Mouse (Mus musculus): ENCODE results near the gene Mrps17. TPM values are rescaled to one million over a fixed set of nuclear protein-coding genes. Genes with fewer than 3 reads are reported as not detected.

Gene Mrps17
- polyA plus RNA-seq, 1 experiment from 2014 or later = 143 TPM

DNA sequence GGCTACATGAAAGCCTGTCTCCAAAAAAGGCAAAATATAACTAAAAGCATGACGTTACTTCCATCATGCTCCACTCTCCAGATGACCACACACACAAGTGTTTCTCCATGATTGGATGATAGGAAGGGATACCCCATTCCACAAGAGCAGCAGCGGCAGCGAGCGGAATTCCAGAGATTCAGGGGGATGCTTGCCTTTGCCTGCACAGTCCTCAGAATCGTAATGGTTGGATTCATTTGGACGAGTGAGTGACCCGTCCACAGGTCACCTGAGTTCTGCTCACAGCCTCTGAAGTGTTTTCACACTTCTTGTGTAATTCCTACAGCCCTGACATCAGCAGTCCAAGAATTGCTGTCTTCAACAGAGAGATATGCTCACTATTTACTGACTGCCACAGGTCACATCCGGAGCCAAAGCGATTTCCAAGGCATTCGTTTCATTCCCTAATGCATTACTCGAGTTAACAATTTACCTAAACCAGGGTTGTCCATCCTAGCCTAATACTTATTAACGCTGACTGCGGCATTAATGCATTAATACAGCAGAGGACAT lies 44.7 kb downstream of the Mrps17 start:
- Histone ChIP-seq H3K4me1 (ENCODE audit: insufficient read depth, low read depth, low read length) (no peaks in the 10 kb centered on the region), H3K9me3 (ENCODE audit: low read length) (no peaks in the 10 kb centered on the region), H3K36me3 (ENCODE audit: insufficient read depth, low read length) (no peaks in the 10 kb centered on the region; the same call in 1 of the 2 replicates), H3K27ac (ENCODE audit: low read length) (no peak overlapping the region), H3K9ac (replicated peaks; ENCODE audit: low read depth) (no peak overlapping the region), H3K4me2 (replicated peaks; ENCODE audit: low read depth, low read length) (no peak overlapping the region), H3K27me3 (replicated peaks; ENCODE audit: insufficient read depth, low read length) (no peaks in the 10 kb centered on the region), H3K4me3 (ENCODE audit: low read depth, low read length) (no peak overlapping the region)
- 76% methylated on average over 13 of the region's 13 CpGs for WGBS
- DNase-seq (ENCODE audit: low spot score) = no peak
- TF ChIP-seq EP300 (IDR thresholded peaks at IDR 0.05) (no peak), CTCF (IDR thresholded peaks at IDR 0.05) (no peak)
- ATAC-seq = no peak

GRCm38 (mm10) chr5:129761865-129762540 lies 46.7 kb downstream of the Mrps17 start:
- Histone ChIP-seq H3K4me3 (ENCODE audit: low read depth, low read length) (no peak overlapping the region), H3K4me1 (ENCODE audit: insufficient read depth, low read depth, low read length) (no peaks in the 10 kb centered on the region), H3K4me2 (replicated peaks; ENCODE audit: low read depth, low read length) (no peak overlapping the region), H3K36me3 (ENCODE audit: insufficient read depth, low read length) (no peaks in the 10 kb centered on the region; the same call in 1 of the 2 replicates), H3K9me3 (ENCODE audit: low read length) (no peaks in the 10 kb centered on the region), H3K27ac (ENCODE audit: low read length) (no peak overlapping the region), H3K9ac (replicated peaks; ENCODE audit: low read depth) (no peak overlapping the region), H3K27me3 (replicated peaks; ENCODE audit: insufficient read depth, low read length) (no peaks in the 10 kb centered on the region)
- no peak for DNase-seq (ENCODE audit: low spot score)
- TF ChIP-seq EP300 (IDR thresholded peaks at IDR 0.05) = no peak
- TF ChIP-seq CTCF (IDR thresholded peaks at IDR 0.05) = no peak
- WGBS = 71% methylated on average over 18 of the region's 18 CpGs
- no peak for ATAC-seq

GRCm38 (mm10) chr5:129770443-129771355 lies 55.4 kb downstream of the Mrps17 start:
- no peaks in the 10 kb centered on the region; the same call in 1 of the 2 replicates for H3K36me3 ChIP-seq (ENCODE audit: insufficient read depth, low read length)
- H3K9ac ChIP-seq (replicated peaks; ENCODE audit: low read depth) = no peak overlapping the region
- WGBS = 75% methylated on average over 23 of the region's 23 CpGs
- no peaks in the 10 kb centered on the region for H3K9me3 ChIP-seq (ENCODE audit: low read length)
- H3K27me3 ChIP-seq (replicated peaks; ENCODE audit: insufficient read depth, low read length) = no peaks in the 10 kb centered on the region
- H3K4me2 ChIP-seq (replicated peaks; ENCODE audit: low read depth, low read length) = no peak overlapping the region
- TF ChIP-seq CTCF (IDR thresholded peaks at IDR 0.05) (no peak), EP300 (IDR thresholded peaks at IDR 0.05) (no peak)
- H3K4me1 ChIP-seq (ENCODE audit: insufficient read depth, low read depth, low read length) = no peaks in the 10 kb centered on the region
- DNase-seq (ENCODE audit: low spot score) (no peak), ATAC-seq (no peak)
- H3K27ac ChIP-seq (ENCODE audit: low read length) = no peak overlapping the region
- H3K4me3 ChIP-seq (ENCODE audit: low read depth, low read length) = no peak overlapping the region

Other genes starting within 250 kb of the Mrps17 start
- 27.7 and 28.1 TPM in 2 replicates for gene Sfswap, start 214.3 kb upstream of the Mrps17 start, polyA plus RNA-seq (2015; fragmentation: Nextera tagmentation; extraction: Ambion mirVana)
- 0.31 and 0.33 TPM in 2 replicates for gene Mmp17, start 131.3 kb upstream of the Mrps17 start, polyA plus RNA-seq (2015; fragmentation: Nextera tagmentation; extraction: Ambion mirVana)
- 1.7 and 1.8 TPM in 2 replicates for gene Zfp11, start 45.4 kb upstream of the Mrps17 start, polyA plus RNA-seq (2015; fragmentation: Nextera tagmentation; extraction: Ambion mirVana)
- not detected in 2 replicates for gene Sept14, start 7.0 kb upstream of the Mrps17 start, polyA plus RNA-seq (2015; fragmentation: Nextera tagmentation; extraction: Ambion mirVana)
- gene Nipsnap2, start 9.6 kb downstream of the Mrps17 start, polyA plus RNA-seq (2015; fragmentation: Nextera tagmentation; extraction: Ambion mirVana) = 99.8 and 102 TPM in 2 replicates
- gene Psph, start 72.0 kb downstream of the Mrps17 start, polyA plus RNA-seq (2015; fragmentation: Nextera tagmentation; extraction: Ambion mirVana) = 20.8 and 21.4 TPM in 2 replicates
- gene Sumf2, start 131.5 kb downstream of the Mrps17 start, polyA plus RNA-seq (2015; fragmentation: Nextera tagmentation; extraction: Ambion mirVana) = 25.5 and 30.9 TPM in 2 replicates
- gene Chchd2, start 172.0 kb downstream of the Mrps17 start, polyA plus RNA-seq (2015; fragmentation: Nextera tagmentation; extraction: Ambion mirVana) = 623 and 686 TPM in 2 replicates
- 2.3 and 2.7 TPM in 2 replicates for gene Zbed5, start 180.2 kb downstream of the Mrps17 start, polyA plus RNA-seq (2015; fragmentation: Nextera tagmentation; extraction: Ambion mirVana)
- 0.08 and 0.10 TPM in 2 replicates for gene Phkg1, start 183.1 kb downstream of the Mrps17 start, polyA plus RNA-seq (2015; fragmentation: Nextera tagmentation; extraction: Ambion mirVana)
- gene Nupr1l, start 193.0 kb downstream of the Mrps17 start, polyA plus RNA-seq (2015; fragmentation: Nextera tagmentation; extraction: Ambion mirVana) = 5.5 and 6.2 TPM in 2 replicates
- gene Vkorc1l1, start 226.5 kb downstream of the Mrps17 start, polyA plus RNA-seq (2015; fragmentation: Nextera tagmentation; extraction: Ambion mirVana) = 14.9 and 15.2 TPM in 2 replicates

All from lung, postnatal 0 days (tissue).